Mouse (Mus musculus): ENCODE results near the gene Plin1. TPM values are rescaled to one million over a fixed set of nuclear protein-coding genes. Genes with fewer than 3 reads are reported as not detected.

Gene Plin1
- total RNA-seq (2014; rRNA removed) (0.14 and 0.44 TPM in 2 replicates), polyA plus RNA-seq (2015; fragmentation: Nextera tagmentation; extraction: Ambion mirVana) (0.23 and 0.33 TPM in 2 replicates)

GRCm38 (mm10) chr7:79732622-79733021, at the start of gene Plin1:
Gene Plin1 (minus strand): TSS chr7:79732903.
- H3K27me3 ChIP-seq (ENCODE audit: insufficient read depth, low read length) = no peaks in the 10 kb centered on the region
- H3K9me3 ChIP-seq (ENCODE audit: low read length) = no peaks in the 10 kb centered on the region
- H3K4me3 ChIP-seq (ENCODE audit: low read depth, low read length) = no peak within 1 kb of the TSS
- no peak for ATAC-seq (ENCODE audit: low FRiP score)
- WGBS = 61% methylated on average over 4 of the region's 4 CpGs
- H3K4me1 ChIP-seq (ENCODE audit: insufficient read depth, low read length) = no peaks in the 10 kb centered on the region
- no peak for TF ChIP-seq CTCF (IDR thresholded peaks at IDR 0.05)
- H3K9ac ChIP-seq (replicated peaks; ENCODE audit: low read length, poor library complexity, severe bottlenecking) = no peak within 1 kb of the TSS
- no peak for DNase-seq (ENCODE audit: low spot score)
- no peak within 1 kb of the TSS for H3K27ac ChIP-seq (ENCODE audit: low read depth, low read length)
- no peaks in the 10 kb centered on the region for H3K36me3 ChIP-seq (ENCODE audit: insufficient read depth, low read length)
- H3K4me2 ChIP-seq (ENCODE audit: low read depth, low read length, poor library complexity, severe bottlenecking) = no peak within 1 kb of the TSS

GRCm38 (mm10) chr7:79782516-79782855, 49.8 kb upstream of the Plin1 start:
- H3K36me3 ChIP-seq (ENCODE audit: insufficient read depth, low read length) = no peaks in the 10 kb centered on the region
- no peak for TF ChIP-seq CTCF (IDR thresholded peaks at IDR 0.05)
- 68% methylated on average over 2 of the region's 2 CpGs for WGBS
- H3K27ac ChIP-seq (ENCODE audit: low read depth, low read length) = no peak overlapping the region
- no peak for DNase-seq (ENCODE audit: low spot score)
- H3K27me3 ChIP-seq (ENCODE audit: insufficient read depth, low read length) = no peaks in the 10 kb centered on the region
- ATAC-seq (ENCODE audit: low FRiP score) = no peak
- H3K9me3 ChIP-seq (ENCODE audit: low read length) = no peaks in the 10 kb centered on the region
- no peaks in the 10 kb centered on the region for H3K4me1 ChIP-seq (ENCODE audit: insufficient read depth, low read length)
- H3K4me3 ChIP-seq (ENCODE audit: low read depth, low read length) = no peak overlapping the region
- H3K4me2 ChIP-seq (ENCODE audit: low read depth, low read length, poor library complexity, severe bottlenecking) = no peak overlapping the region
- H3K9ac ChIP-seq (replicated peaks; ENCODE audit: low read length, poor library complexity, severe bottlenecking) = no peak overlapping the region

- Histone ChIP-seq H3K4me2 (ENCODE audit: low read depth, low read length, poor library complexity, severe bottlenecking) (no peak overlapping the region), H3K36me3 (ENCODE audit: insufficient read depth, low read length) (no peaks in the 10 kb centered on the region), H3K27ac (ENCODE audit: low read depth, low read length) (no peak overlapping the region), H3K9ac (replicated peaks; ENCODE audit: low read length, poor library complexity, severe bottlenecking) (no peak overlapping the region), H3K27me3 (ENCODE audit: insufficient read depth, low read length) (no peaks in the 10 kb centered on the region), H3K4me3 (ENCODE audit: low read depth, low read length) (no peak overlapping the region), H3K9me3 (ENCODE audit: low read length) (no peaks in the 10 kb centered on the region), H3K4me1 (ENCODE audit: insufficient read depth, low read length) (no peaks in the 10 kb centered on the region)
- WGBS = 75% methylated on average over 11 of the region's 11 CpGs
- no peak for DNase-seq (ENCODE audit: low spot score)
- no peak for TF ChIP-seq CTCF (IDR thresholded peaks at IDR 0.05)
- ATAC-seq (ENCODE audit: low FRiP score) = no peak
Observed at GRCm38 (mm10) chr7:79781826-79782515, 49.3 kb upstream of the Plin1 start.

- TF ChIP-seq CTCF (IDR thresholded peaks at IDR 0.05) = peak; percentile 97
- Histone ChIP-seq H3K4me3 (ENCODE audit: low read depth, low read length) (peak overlapping the region; percentile 15; the same call in 1 of the 2 replicates), H3K27ac (ENCODE audit: low read depth, low read length) (no peak overlapping the region), H3K4me2 (ENCODE audit: low read depth, low read length, poor library complexity, severe bottlenecking) (peak overlapping the region; percentile 32), H3K27me3 (ENCODE audit: insufficient read depth, low read length) (no peaks in the 10 kb centered on the region), H3K9ac (replicated peaks; ENCODE audit: low read length, poor library complexity, severe bottlenecking) (no peak overlapping the region), H3K9me3 (ENCODE audit: low read length) (no peaks in the 10 kb centered on the region), H3K36me3 (ENCODE audit: insufficient read depth, low read length) (no peaks in the 10 kb centered on the region), H3K4me1 (ENCODE audit: insufficient read depth, low read length) (no peaks in the 10 kb centered on the region)
- ATAC-seq (ENCODE audit: low FRiP score) (peak; percentile 74; the same call in 1 of the 2 replicates), DNase-seq (ENCODE audit: low spot score) (peak; percentile 76)
- WGBS = 32% methylated on average over 16 of the region's 16 CpGs
Observed at GRCm38 (mm10) chr7:79780647-79781626, 48.2 kb upstream of the Plin1 start.

- Histone ChIP-seq H3K9ac (replicated peaks; ENCODE audit: low read length, poor library complexity, severe bottlenecking) (no peak overlapping the region), H3K4me3 (ENCODE audit: low read depth, low read length) (no peak overlapping the region), H3K27me3 (ENCODE audit: insufficient read depth, low read length) (no peaks in the 10 kb centered on the region), H3K9me3 (ENCODE audit: low read length) (no peaks in the 10 kb centered on the region), H3K27ac (ENCODE audit: low read depth, low read length) (no peak overlapping the region), H3K36me3 (ENCODE audit: insufficient read depth, low read length) (no peaks in the 10 kb centered on the region), H3K4me2 (ENCODE audit: low read depth, low read length, poor library complexity, severe bottlenecking) (no peak overlapping the region), H3K4me1 (ENCODE audit: insufficient read depth, low read length) (no peaks in the 10 kb centered on the region)
- TF ChIP-seq CTCF (IDR thresholded peaks at IDR 0.05) = no peak
- 49% methylated on average over 15 of the region's 15 CpGs for WGBS
- DNase-seq (ENCODE audit: low spot score) (no peak), ATAC-seq (ENCODE audit: low FRiP score) (no peak)
Observed at GRCm38 (mm10) chr7:79771561-79772512, 39.1 kb upstream of the Plin1 start.
